Mouse (Mus musculus): ENCODE measurements around the gene Bmp15. TPM values are rescaled to one million over a fixed set of nuclear protein-coding genes. Genes with fewer than 3 reads are reported as not detected.

Gene Bmp15
- under 1 TPM in 1 of 4 experiments, not detected in 3; 0.22 TPM for total RNA-seq (2022)

GRCm38 (mm10) chrX:6320621-6321020 is at the start of gene Bmp15:
Gene Bmp15 (minus strand): TSS chrX:6320721.
- no peak for DNase-seq (ENCODE audit: low spot score in 2 of 2)

- DNase-seq (ENCODE audit: low spot score in 2 of 2), result no peak
These were observed 48.3 kb upstream of the Bmp15 start for GRCm38 (mm10) chrX:6368822-6369221.

GRCm38 (mm10) chrX:6357503-6358114 is 37.1 kb upstream of the Bmp15 start:
- DNase-seq (ENCODE audit: low spot score in 2 of 2), result no peak

GRCm38 (mm10) chrX:6356876-6357275 is 36.4 kb upstream of the Bmp15 start:
- no peak for DNase-seq (ENCODE audit: low spot score in 2 of 2)

- DNase-seq (ENCODE audit: low spot score in 2 of 2), result no peak
These were observed 24.9 kb upstream of the Bmp15 start for GRCm38 (mm10) chrX:6345273-6345959.

- DNase-seq (ENCODE audit: low spot score in 2 of 2), result no peak
These were observed 3.5 kb upstream of the Bmp15 start for GRCm38 (mm10) chrX:6324056-6324455.

- no peak for DNase-seq (ENCODE audit: low spot score in 2 of 2)
These were observed 2.8 kb downstream of the Bmp15 start for GRCm38 (mm10) chrX:6317747-6318146.

Other genes with a start within 250 kb of the Bmp15 start
- 1 to 10 TPM in 2 of 4 experiments, under 1 TPM in 2; 0.43 to 1.8 (median 1.1) TPM for gene AU022751, start 237.3 kb downstream of the Bmp15 start, total RNA-seq (2022)
- 10 to 100 TPM; 25.3 to 33.8 (median 27.9) TPM for gene Nudt10, start 147.7 kb downstream of the Bmp15 start, total RNA-seq (2022)
- 1 to 10 TPM; 5.0 to 6.5 (median 5.9) TPM for gene Shroom4, start 79.1 kb upstream of the Bmp15 start, total RNA-seq (2022)

Measured in layer of hippocampus, adult 8-10 months (tissue).